Mouse (Mus musculus): ENCODE data around the gene Mllt3. TPM values are rescaled to one million over a fixed set of nuclear protein-coding genes. Genes with fewer than 3 reads are reported as not detected.

Mllt3 gene
- total RNA-seq (2014; rRNA removed) (2.6 and 3.0 TPM in 2 replicates), polyA plus RNA-seq (2012; rRNA removed) (0.62 and 1.2 TPM in 2 replicates)

DNA sequence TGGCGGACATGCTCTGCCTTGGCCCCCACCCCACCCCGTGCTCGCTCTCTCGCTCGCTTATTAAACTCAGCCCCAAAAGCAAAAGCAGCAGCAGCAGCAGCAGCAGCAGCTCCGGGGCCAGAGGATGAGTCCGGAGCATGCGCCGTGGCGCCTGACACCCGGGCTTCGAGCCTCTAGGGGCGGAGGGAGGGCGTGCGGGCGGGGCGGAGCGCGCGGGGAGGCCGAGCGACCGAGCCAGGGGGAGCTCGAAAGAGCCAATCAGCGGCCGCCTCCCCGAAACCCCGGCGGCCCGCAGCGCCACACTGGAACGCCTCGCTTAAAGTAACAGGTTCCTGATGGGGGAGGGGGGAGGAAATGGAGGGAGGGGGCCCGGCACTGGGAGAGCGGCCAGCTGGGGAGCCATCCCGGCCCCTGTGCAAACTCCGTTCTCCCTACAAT, at the start of gene Mllt3:
Gene Mllt3 (minus strand): TSS at position 149 of the 438 bp plus-strand sequence.
- Histone ChIP-seq H3K4me1 (ENCODE audit: control insufficient read depth, insufficient read depth, low read length) (peaks cover 6% of the 10 kb centered on the region; the same call in 1 of the 2 replicates), H3K4me3 (ENCODE audit: insufficient read depth, low read depth, low read length) (peak within 1 kb of the TSS; percentile 85), H3K79me2 (ENCODE audit: control insufficient read depth, insufficient read depth, low read length) (no peaks in the 10 kb centered on the region), H3K27me3 (ENCODE audit: control insufficient read depth, insufficient read depth, low read length) (peaks cover 2% of the 10 kb centered on the region; the same call in 1 of the 2 replicates), H3K9ac (ENCODE audit: low read depth, low read length) (peak within 1 kb of the TSS; percentile 84), H3K27ac (replicated peaks; ENCODE audit: insufficient read depth, low read depth, low read length) (no peak within 1 kb of the TSS), H3K36me3 (ENCODE audit: control insufficient read depth, insufficient read depth, low read length) (no peaks in the 10 kb centered on the region)
- WGBS, result under 1% methylated on average over 37 of the region's 37 CpGs
- peak; percentile 78 for DNase-seq (ENCODE audit: extremely low read depth, low read depth, low spot score)
- TF ChIP-seq CTCF (IDR thresholded peaks at IDR 0.05; ENCODE audit: low read depth, low read length) (no peak), POLR2A (IDR thresholded peaks at IDR 0.05; ENCODE audit: extremely low read depth, insufficient read depth, low read length) (peak; percentile 39; the same call in 1 of the 2 replicates)

DNA sequence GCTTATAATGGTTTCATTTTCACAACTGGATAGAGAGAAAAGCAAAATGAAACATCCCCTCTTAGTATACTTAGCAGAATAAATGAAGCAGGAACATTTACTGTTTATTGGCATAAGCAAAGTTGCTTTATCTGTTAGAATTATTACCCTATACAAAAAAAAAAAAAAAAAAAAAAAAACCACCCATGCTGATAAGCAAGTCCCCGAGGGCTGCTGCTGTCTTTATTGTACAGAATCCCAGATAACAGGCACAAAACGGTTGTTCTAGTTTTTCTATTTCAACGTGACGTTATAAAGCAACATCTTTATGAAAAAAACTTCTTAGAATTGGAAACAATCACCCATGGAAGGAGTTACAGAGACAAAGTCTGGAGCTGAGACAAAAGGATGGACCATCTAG, 49.2 kb upstream of the Mllt3 start:
- Histone ChIP-seq H3K4me3 (ENCODE audit: insufficient read depth, low read depth, low read length) (no peak overlapping the region), H3K27ac (replicated peaks; ENCODE audit: insufficient read depth, low read depth, low read length) (no peak overlapping the region), H3K27me3 (ENCODE audit: control insufficient read depth, insufficient read depth, low read length) (no peaks in the 10 kb centered on the region), H3K79me2 (ENCODE audit: control insufficient read depth, insufficient read depth, low read length) (no peaks in the 10 kb centered on the region), H3K4me1 (ENCODE audit: control insufficient read depth, insufficient read depth, low read length) (no peaks in the 10 kb centered on the region), H3K9ac (ENCODE audit: low read depth, low read length) (no peak overlapping the region), H3K36me3 (ENCODE audit: control insufficient read depth, insufficient read depth, low read length) (no peaks in the 10 kb centered on the region)
- DNase-seq (ENCODE audit: extremely low read depth, low read depth, low spot score), result no peak
- TF ChIP-seq CTCF (IDR thresholded peaks at IDR 0.05; ENCODE audit: low read depth, low read length) (no peak), POLR2A (IDR thresholded peaks at IDR 0.05; ENCODE audit: extremely low read depth, insufficient read depth, low read length) (no peak)
- 85% methylated on average over 4 of the region's 4 CpGs for WGBS

DNA sequence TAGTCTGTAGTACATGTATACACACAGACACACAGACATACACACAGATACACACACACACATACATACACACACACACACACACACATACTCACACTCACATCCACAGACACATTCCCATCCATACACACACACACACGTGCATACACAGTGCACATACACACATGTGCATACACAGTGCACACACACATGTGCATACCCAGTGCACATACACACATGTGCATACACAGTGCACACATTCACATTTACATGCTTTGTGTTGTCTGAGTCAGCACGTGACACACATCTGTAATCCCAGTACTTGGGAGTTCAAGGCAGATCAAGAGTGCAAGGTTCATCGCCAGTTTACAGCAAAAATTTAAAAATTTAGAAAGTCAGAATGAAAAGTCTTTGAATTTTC, 48.7 kb upstream of the Mllt3 start:
- H3K9ac ChIP-seq (ENCODE audit: low read depth, low read length), result no peak overlapping the region
- H3K4me3 ChIP-seq (ENCODE audit: insufficient read depth, low read depth, low read length), result no peak overlapping the region
- no peaks in the 10 kb centered on the region for H3K4me1 ChIP-seq (ENCODE audit: control insufficient read depth, insufficient read depth, low read length)
- H3K79me2 ChIP-seq (ENCODE audit: control insufficient read depth, insufficient read depth, low read length), result no peaks in the 10 kb centered on the region
- no peaks in the 10 kb centered on the region for H3K36me3 ChIP-seq (ENCODE audit: control insufficient read depth, insufficient read depth, low read length)
- no peak for DNase-seq (ENCODE audit: extremely low read depth, low read depth, low spot score)
- TF ChIP-seq CTCF (IDR thresholded peaks at IDR 0.05; ENCODE audit: low read depth, low read length) (no peak), POLR2A (IDR thresholded peaks at IDR 0.05; ENCODE audit: extremely low read depth, insufficient read depth, low read length) (no peak)
- WGBS, result 94% methylated on average over 3 of the region's 3 CpGs
- H3K27me3 ChIP-seq (ENCODE audit: control insufficient read depth, insufficient read depth, low read length), result no peaks in the 10 kb centered on the region
- no peak overlapping the region for H3K27ac ChIP-seq (replicated peaks; ENCODE audit: insufficient read depth, low read depth, low read length)

DNA sequence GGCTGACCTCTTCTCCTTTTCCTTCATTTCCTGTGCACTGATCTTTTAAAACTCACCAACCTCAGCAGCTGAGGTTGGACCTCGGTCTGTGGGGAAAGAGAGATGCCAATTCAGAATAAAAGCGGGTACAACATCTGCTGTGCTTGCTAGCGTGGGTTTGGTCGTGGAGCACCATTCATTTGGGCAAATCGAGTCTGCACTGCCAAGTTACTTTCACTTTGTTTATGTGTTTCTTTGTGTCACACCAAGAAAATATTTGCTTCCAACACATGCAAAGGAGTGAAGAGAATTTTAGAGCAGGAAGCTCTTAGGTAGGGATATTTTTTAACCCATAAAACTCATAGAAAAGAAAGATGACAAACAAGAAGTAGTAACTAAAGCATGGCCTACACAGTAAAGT, 48.3 kb upstream of the Mllt3 start:
- H3K79me2 ChIP-seq (ENCODE audit: control insufficient read depth, insufficient read depth, low read length), result no peaks in the 10 kb centered on the region
- DNase-seq (ENCODE audit: extremely low read depth, low read depth, low spot score), result no peak
- H3K4me1 ChIP-seq (ENCODE audit: control insufficient read depth, insufficient read depth, low read length), result no peaks in the 10 kb centered on the region
- H3K4me3 ChIP-seq (ENCODE audit: insufficient read depth, low read depth, low read length), result no peak overlapping the region
- no peak overlapping the region for H3K9ac ChIP-seq (ENCODE audit: low read depth, low read length)
- H3K27me3 ChIP-seq (ENCODE audit: control insufficient read depth, insufficient read depth, low read length), result no peaks in the 10 kb centered on the region
- TF ChIP-seq CTCF (IDR thresholded peaks at IDR 0.05; ENCODE audit: low read depth, low read length) (no peak), POLR2A (IDR thresholded peaks at IDR 0.05; ENCODE audit: extremely low read depth, insufficient read depth, low read length) (no peak)
- 78% methylated on average over 5 of the region's 5 CpGs for WGBS
- no peak overlapping the region for H3K27ac ChIP-seq (replicated peaks; ENCODE audit: insufficient read depth, low read depth, low read length)
- H3K36me3 ChIP-seq (ENCODE audit: control insufficient read depth, insufficient read depth, low read length), result no peaks in the 10 kb centered on the region

DNA sequence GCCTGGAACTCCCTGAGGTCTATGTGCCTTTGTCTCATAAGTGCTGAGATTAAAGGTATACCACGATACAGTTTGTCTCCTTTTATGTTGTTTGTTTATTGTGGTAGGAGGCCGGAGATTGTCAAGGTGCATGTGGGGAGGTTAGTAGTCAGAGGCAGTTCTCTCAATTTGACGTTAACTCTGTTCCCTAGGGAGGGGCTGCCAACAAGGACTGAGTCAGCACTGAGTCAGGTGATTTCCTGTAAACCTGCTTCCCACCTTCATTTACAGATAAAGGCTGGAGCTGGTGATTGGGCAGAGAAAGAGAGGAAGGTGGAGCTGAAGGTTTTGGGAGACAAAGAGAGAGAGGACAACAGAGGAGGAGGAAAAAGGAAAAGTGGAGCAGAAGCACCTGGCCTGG, 45.8 kb upstream of the Mllt3 start:
- H3K4me1 ChIP-seq (ENCODE audit: control insufficient read depth, insufficient read depth, low read length), result no peaks in the 10 kb centered on the region
- H3K4me3 ChIP-seq (ENCODE audit: insufficient read depth, low read depth, low read length), result no peak overlapping the region
- no peaks in the 10 kb centered on the region for H3K36me3 ChIP-seq (ENCODE audit: control insufficient read depth, insufficient read depth, low read length)
- H3K9ac ChIP-seq (ENCODE audit: low read depth, low read length), result no peak overlapping the region
- 78% methylated on average over 3 of the region's 3 CpGs for WGBS
- DNase-seq (ENCODE audit: extremely low read depth, low read depth, low spot score), result no peak
- TF ChIP-seq POLR2A (IDR thresholded peaks at IDR 0.05; ENCODE audit: extremely low read depth, insufficient read depth, low read length) (no peak), CTCF (IDR thresholded peaks at IDR 0.05; ENCODE audit: low read depth, low read length) (no peak)
- no peaks in the 10 kb centered on the region for H3K27me3 ChIP-seq (ENCODE audit: control insufficient read depth, insufficient read depth, low read length)
- no peaks in the 10 kb centered on the region for H3K79me2 ChIP-seq (ENCODE audit: control insufficient read depth, insufficient read depth, low read length)
- H3K27ac ChIP-seq (replicated peaks; ENCODE audit: insufficient read depth, low read depth, low read length), result no peak overlapping the region

- H3K27me3 ChIP-seq (ENCODE audit: control insufficient read depth, insufficient read depth, low read length), result no peaks in the 10 kb centered on the region
- no peaks in the 10 kb centered on the region for H3K79me2 ChIP-seq (ENCODE audit: control insufficient read depth, insufficient read depth, low read length)
- no peak overlapping the region for H3K27ac ChIP-seq (replicated peaks; ENCODE audit: insufficient read depth, low read depth, low read length)
- H3K4me3 ChIP-seq (ENCODE audit: insufficient read depth, low read depth, low read length), result no peak overlapping the region
- 86% methylated on average over 2 of the region's 2 CpGs for WGBS
- no peak overlapping the region for H3K9ac ChIP-seq (ENCODE audit: low read depth, low read length)
- TF ChIP-seq POLR2A (IDR thresholded peaks at IDR 0.05; ENCODE audit: extremely low read depth, insufficient read depth, low read length) (no peak), CTCF (IDR thresholded peaks at IDR 0.05; ENCODE audit: low read depth, low read length) (no peak)
- DNase-seq (ENCODE audit: extremely low read depth, low read depth, low spot score), result no peak
- H3K4me1 ChIP-seq (ENCODE audit: control insufficient read depth, insufficient read depth, low read length), result no peaks in the 10 kb centered on the region
- no peaks in the 10 kb centered on the region for H3K36me3 ChIP-seq (ENCODE audit: control insufficient read depth, insufficient read depth, low read length)
Measured at GRCm38 (mm10) chr4:88075388-88075787, 42.2 kb upstream of the Mllt3 start.

All from liver, adult 2 months (tissue).